ENCODE assay signal across 10 mouse cellular contexts in the genomic region with DNA sequence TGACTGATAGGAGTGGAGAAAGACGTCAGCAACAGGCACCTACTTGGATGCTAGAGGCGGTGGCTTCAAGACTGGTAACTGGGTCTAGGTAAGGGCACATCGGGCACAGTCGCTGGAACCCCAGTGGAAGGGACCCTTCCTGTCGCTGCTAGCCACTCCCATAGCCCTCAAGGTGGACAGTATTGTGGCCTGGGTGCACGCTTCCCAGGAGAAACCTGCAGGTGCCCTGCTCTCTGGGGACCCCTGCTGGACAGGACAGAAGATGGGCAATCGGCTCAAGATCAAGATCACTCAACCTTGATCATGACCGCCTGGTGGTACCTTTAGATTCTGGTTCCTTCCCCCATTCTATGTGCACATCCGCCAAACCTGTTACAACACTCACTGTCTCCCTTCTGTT. TPM values are rescaled to one million over a fixed set of nuclear protein-coding genes. Genes with fewer than 3 reads are reported as not detected.
DNase-seq lines count a peak whose midpoint lies in the region; ATAC-seq and TF ChIP-seq lines count a peak whose summit lies in the region.
"Had no signal": no experiment of that assay in that cellular context is flagged by ENCODE, and none has a peak within 500 bp of the region (broad histone marks: within the 10 kb centered on the region; RNA-seq: fewer than 3 reads in every experiment).

No protein-coding gene starts in this region.

- no peak overlapping the region for H3K4me3 ChIP-seq in spleen, adult 2 months (ENCODE audit: extremely low read depth, insufficient read depth, insufficient read length)
- no peak overlapping the region for H3K4me3 ChIP-seq in small intestine, adult 2 months (ENCODE audit: low read depth, low read length)
- no peak overlapping the region for H3K4me3 ChIP-seq in midbrain, embryonic 14.5 days (replicated peaks; ENCODE audit: low read depth, low read length)
- H3K4me3 ChIP-seq: heart, embryonic 15.5 days; neural tube, embryonic 12.5 days had no signal

- no peak for TF ChIP-seq POLR2A in spleen, adult 2 months (IDR thresholded peaks at IDR 0.05; ENCODE audit: low read depth, low read length)
- no peak for TF ChIP-seq POLR2A in small intestine, adult 2 months (IDR thresholded peaks at IDR 0.05; ENCODE audit: low read depth, low read length)

- WGBS in spleen, adult 2 months: 62% methylated on average over 9 of the region's 9 CpGs
- WGBS in small intestine, adult 2 months: 42% methylated on average over 9 of the region's 9 CpGs
- 52% methylated on average over 9 of the region's 9 CpGs for WGBS in midbrain, embryonic 14.5 days

- no peaks in the 10 kb centered on the region for H3K4me1 ChIP-seq in spleen, adult 2 months (ENCODE audit: control insufficient read depth, insufficient read depth, insufficient read length)
- no peaks in the 10 kb centered on the region for H3K4me1 ChIP-seq in small intestine, adult 2 months (ENCODE audit: control insufficient read depth, insufficient read depth, insufficient read length, low read length)
- no peaks in the 10 kb centered on the region for H3K4me1 ChIP-seq in midbrain, embryonic 14.5 days (ENCODE audit: control insufficient read depth, insufficient read depth, low read length)
- H3K4me1 ChIP-seq: neural tube, embryonic 12.5 days had no signal

- H3K27ac ChIP-seq in spleen, adult 2 months (ENCODE audit: insufficient read depth, low read length): no peak overlapping the region
- H3K27ac ChIP-seq in small intestine, adult 2 months (ENCODE audit: insufficient read depth, low read depth, low read length): no peak overlapping the region
- no peak overlapping the region for H3K27ac ChIP-seq in midbrain, embryonic 14.5 days (replicated peaks; ENCODE audit: low read depth, low read length)
- H3K27ac ChIP-seq: heart, embryonic 15.5 days; neural tube, embryonic 12.5 days had no signal

- peak; percentile 26 for DNase-seq in embryo, embryonic 10 days (ENCODE audit: low spot score)
- DNase-seq in embryo, embryonic 11 days: no peak
- peak in 1 of 2 experiments; percentile 18 for DNase-seq in spleen, adult 2 months (ENCODE audit: low read depth in 1 of 2, low spot score in 2 of 2)
- no peak for DNase-seq in spleen, adult 12 weeks (ENCODE audit: low spot score)
- DNase-seq in kidney, adult 8-10 months: peak; percentile 32 to 70
- no peak for DNase-seq in midbrain, embryonic 14.5 days
- DNase-seq in right cerebral cortex, adult 18-20 months: no peak

- no peak overlapping the region for H3K4me2 ChIP-seq in midbrain, embryonic 14.5 days (ENCODE audit: low read length)
- H3K4me2 ChIP-seq: heart, embryonic 15.5 days; neural tube, embryonic 12.5 days had no signal

- ATAC-seq in midbrain, embryonic 14.5 days (ENCODE audit: low FRiP score, low TSS enrichment): no peak

- H3K27me3 ChIP-seq in spleen, adult 2 months (ENCODE audit: control insufficient read depth, insufficient read depth, low read length): no peaks in the 10 kb centered on the region
- peaks cover 4% of the 10 kb centered on the region; the same call in 1 of the 2 replicates for H3K27me3 ChIP-seq in small intestine, adult 2 months (ENCODE audit: control insufficient read depth, insufficient read depth, low read length)
- peaks cover 12% of the 10 kb centered on the region for H3K27me3 ChIP-seq in midbrain, embryonic 14.5 days (ENCODE audit: control insufficient read depth, insufficient read depth, low read length)
- H3K27me3 ChIP-seq: neural tube, embryonic 12.5 days had no signal

- TF ChIP-seq CTCF in spleen, adult 2 months (IDR thresholded peaks at IDR 0.05; ENCODE audit: extremely low read depth, insufficient read depth, insufficient read length, insufficient replicate concordance): peak; percentile 63; the same call in 1 of the 2 replicates
- peak; percentile 73; the same call in 1 of the 2 replicates for TF ChIP-seq CTCF in small intestine, adult 2 months (IDR thresholded peaks at IDR 0.05; ENCODE audit: extremely low read depth, insufficient read length, insufficient replicate concordance, low read depth, low read length)

- no peak overlapping the region for H3K9ac ChIP-seq in midbrain, embryonic 14.5 days (replicated peaks; ENCODE audit: low read length)
- H3K9ac ChIP-seq: heart, embryonic 15.5 days; neural tube, embryonic 12.5 days had no signal

- H3K9me3 ChIP-seq in midbrain, embryonic 14.5 days (ENCODE audit: control insufficient read depth, low read length): no peaks in the 10 kb centered on the region
- H3K9me3 ChIP-seq: heart, embryonic 15.5 days; neural tube, embryonic 12.5 days had no signal

- H3K36me3 ChIP-seq in spleen, adult 2 months (ENCODE audit: control insufficient read depth, insufficient read depth, low read length): no peaks in the 10 kb centered on the region
- H3K36me3 ChIP-seq in small intestine, adult 2 months (ENCODE audit: control insufficient read depth, insufficient read depth, low read length): no peaks in the 10 kb centered on the region
- H3K36me3 ChIP-seq in midbrain, embryonic 14.5 days (ENCODE audit: control insufficient read depth, insufficient read depth, low read length): no peaks in the 10 kb centered on the region
- H3K36me3 ChIP-seq: heart, embryonic 15.5 days; neural tube, embryonic 12.5 days had no signal

RNA-seq across cellular contexts. Expression of gene Cnnm2, which starts 6.3 kb away (rescaled TPM):
- polyA plus RNA-seq in spleen, adult 2 months (2012; rRNA removed): 5.5 and 7.7 TPM in 2 replicates
- 11.1 and 16.9 TPM in 2 replicates for polyA plus RNA-seq in small intestine, adult 2 months (2012; rRNA removed)
- 7.9 and 8.1 TPM in 2 replicates for polyA plus RNA-seq in midbrain, embryonic 14.5 days (2014; fragmentation: Nextera tagmentation; extraction: Ambion mirVana)

RNA-seq across cellular contexts. Expression of gene As3mt, which starts 47.8 kb away (rescaled TPM):
- polyA plus RNA-seq in spleen, adult 2 months (2012; rRNA removed): 5.6 and 6.0 TPM in 2 replicates
- polyA plus RNA-seq in small intestine, adult 2 months (2012; rRNA removed): 3.4 and 10.3 TPM in 2 replicates
- polyA plus RNA-seq in midbrain, embryonic 14.5 days (2014; fragmentation: Nextera tagmentation; extraction: Ambion mirVana): 38.8 and 42.5 TPM in 2 replicates

Comparison
In these comparisons a context has a peak if more than half of its experiments do, and no peak if none do; other contexts are left out.
1. DNase-seq: peak in embryo, embryonic 10 days (single experiment) and kidney, adult 8-10 months (2 of 2); none in embryo, embryonic 11 days (single experiment), spleen, adult 12 weeks (single experiment), midbrain, embryonic 14.5 days (single experiment) and right cerebral cortex, adult 18-20 months (single experiment).